Mouse (Mus musculus): ENCODE measurements around the gene Tcp1.

GRCm38 (mm10) chr17:12872275-12873028, 43.0 kb upstream of the Tcp1 start:
- TF ChIP-seq CTCF (IDR thresholded peaks at IDR 0.05; ENCODE audit: control insufficient read depth, insufficient read depth, low read length) (no peak), POLR2A (IDR thresholded peaks at IDR 0.05; ENCODE audit: borderline replicate concordance, control insufficient read depth, low read depth, low read length) (no peak)
